Mouse (Mus musculus): ENCODE measurements around the gene Zfp36l3. TPM values are rescaled to one million over a fixed set of nuclear protein-coding genes. Genes with fewer than 3 reads are reported as not detected.
"Not testable (repeated sequence)": the region's sequence is repeated elsewhere in the genome, so short reads cannot be mapped to it uniquely, and the experiment has no call there.

Gene Zfp36l3
- total RNA-seq (2017): 0.12 TPM in 1 of 2 replicates, not detected in the other

DNA sequence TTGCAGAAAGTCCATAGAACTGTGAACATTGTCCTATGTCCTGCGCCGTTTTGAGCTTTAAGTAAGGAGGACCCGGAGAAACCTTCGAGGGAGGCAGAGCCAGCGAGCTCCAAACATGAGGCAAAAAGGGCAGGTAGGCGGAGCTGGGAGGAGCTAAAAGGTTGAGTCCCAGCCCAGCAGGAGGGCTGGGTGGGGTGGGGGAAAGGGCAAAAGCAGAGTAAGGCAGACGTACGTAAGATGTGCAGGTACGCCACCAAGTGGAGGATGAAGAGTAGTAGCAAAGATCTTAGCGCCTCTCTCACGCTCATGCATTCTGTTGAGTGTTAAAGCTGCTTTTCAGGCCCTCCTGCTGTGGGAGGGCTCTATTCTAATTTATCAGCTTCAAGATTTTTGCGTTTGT, at the start of gene Zfp36l3:
Gene Zfp36l3 (minus strand): TSS at position 119 of the 400 bp plus-strand sequence.
- no peak for ATAC-seq (ENCODE audit: extremely low read depth, insufficient number of reproducible peaks, low FRiP score, poor library complexity, severe bottlenecking)

- no peak for ATAC-seq (ENCODE audit: extremely low read depth, insufficient number of reproducible peaks, low FRiP score, poor library complexity, severe bottlenecking)
Measured at GRCm38 (mm10) chrX:53799074-53799473, 22.9 kb upstream of the Zfp36l3 start.

- ATAC-seq (ENCODE audit: extremely low read depth, insufficient number of reproducible peaks, low FRiP score, poor library complexity, severe bottlenecking): not testable (repeated sequence)
Measured at GRCm38 (mm10) chrX:53797519-53797918, 21.3 kb upstream of the Zfp36l3 start, which contains the start of gene Xlr. TSS of gene Xlr (minus strand) at chrX:53797706.

- no peak for ATAC-seq (ENCODE audit: extremely low read depth, insufficient number of reproducible peaks, low FRiP score, poor library complexity, severe bottlenecking)
Measured at GRCm38 (mm10) chrX:53757736-53758135, 18.5 kb downstream of the Zfp36l3 start, which contains the start of gene 1700013H16Rik. TSS of gene 1700013H16Rik (minus strand) at chrX:53757831.

GRCm38 (mm10) chrX:53752851-53753250, 23.3 kb downstream of the Zfp36l3 start:
- no peak for ATAC-seq (ENCODE audit: extremely low read depth, insufficient number of reproducible peaks, low FRiP score, poor library complexity, severe bottlenecking)

DNA sequence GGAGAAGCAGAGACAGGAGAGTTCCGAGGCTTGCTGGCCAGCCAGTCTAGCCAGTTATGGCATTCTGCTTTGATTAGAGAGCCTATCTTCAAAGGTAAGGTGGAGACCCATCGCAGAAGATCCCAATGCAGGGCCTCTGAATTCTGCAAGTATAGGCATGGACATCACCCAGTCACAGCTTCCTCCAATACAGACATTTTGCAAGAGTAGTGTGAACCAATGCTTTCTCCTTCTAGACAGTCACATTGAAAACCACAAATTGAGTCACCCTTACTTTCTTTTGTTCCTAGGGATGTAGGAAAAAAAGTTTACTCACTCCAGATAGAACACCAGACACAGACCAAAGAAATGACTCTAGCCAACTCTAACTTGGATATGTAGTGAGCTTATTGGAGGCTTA, 47.2 kb downstream of the Zfp36l3 start:
- no peak for ATAC-seq (ENCODE audit: extremely low read depth, insufficient number of reproducible peaks, low FRiP score, poor library complexity, severe bottlenecking)

DNA sequence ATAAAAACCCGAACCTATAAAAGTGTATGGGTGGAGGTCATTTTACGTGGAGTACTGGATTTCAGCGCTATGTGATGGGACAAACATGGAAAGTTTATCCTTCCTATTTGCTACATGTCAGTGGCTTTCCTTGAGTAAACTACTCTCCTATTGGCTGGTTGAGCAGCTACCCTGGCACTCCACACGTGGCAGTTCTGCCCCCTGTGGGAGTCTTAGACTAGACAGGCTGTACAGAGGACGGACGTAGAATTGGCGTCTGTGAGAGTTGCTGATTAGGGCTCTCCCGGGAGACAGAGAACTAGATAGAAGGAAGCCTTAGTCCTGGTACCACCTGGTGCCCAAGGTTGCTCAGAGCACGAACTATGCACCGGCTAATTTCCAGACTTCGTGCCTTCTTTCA, 51.6 kb downstream of the Zfp36l3 start, which contains the start of gene 4930502E18Rik:
Gene 4930502E18Rik (plus strand): TSS at position 231 of the 400 bp plus-strand sequence.
- no peak for ATAC-seq (ENCODE audit: extremely low read depth, insufficient number of reproducible peaks, low FRiP score, poor library complexity, severe bottlenecking)

Other genes with a start within 250 kb of the Zfp36l3 start
- gene Rtl8c, start 168.4 kb downstream of the Zfp36l3 start, total RNA-seq (2017): 1.5 and 4.2 TPM in 2 replicates
- not detected in 2 replicates for gene Gm14597, start 167.4 kb downstream of the Zfp36l3 start, total RNA-seq (2017)
- gene Rtl8a, start 132.7 kb downstream of the Zfp36l3 start, total RNA-seq (2017): 1.5 TPM in 1 of 2 replicates, not detected in the other
- 1.6 and 3.4 TPM in 2 replicates for gene Rtl8b, start 106.0 kb downstream of the Zfp36l3 start, total RNA-seq (2017)
- not detected in 2 replicates for gene 4930502E18Rik, start 51.6 kb downstream of the Zfp36l3 start, total RNA-seq (2017)
- not detected in 2 replicates for gene 1700013H16Rik, start 18.6 kb downstream of the Zfp36l3 start, total RNA-seq (2017)
- 0.74 TPM in 1 of 2 replicates, not detected in the other for gene Xlr, start 21.3 kb upstream of the Zfp36l3 start, total RNA-seq (2017)